Mouse (Mus musculus) inflammation-experienced regulatory T-cells, adult 6 months (primary cell): ENCODE data around the gene Acer2. TPM values are rescaled to one million over a fixed set of nuclear protein-coding genes. Genes with fewer than 3 reads are reported as not detected.
"Not testable (repeated sequence)": the region's sequence is repeated elsewhere in the genome, so short reads cannot be mapped to it uniquely, and the experiment has no call there.

Experiments used
- ATAC-seq: one replicate; pipeline ENCODE4 v1.8.0; 2017
- polyA plus RNA-seq, 3 experiments: library from polyadenylated mRNA; unstranded; fragments of 100-300 nt; shearing (Covaris generic); gene quantifications; one replicate each; pipeline ENCODE4 v1.2.1; 2017

Gene Acer2
- 1 to 10 TPM; 1.6 to 8.1 (median 6.5) TPM for polyA plus RNA-seq

GRCm38 (mm10) chr4:86874146-86874847 is at the start of gene Acer2:
Gene Acer2, plus strand, starts transcription at chr4:86874396.
- peak; percentile 90 for ATAC-seq

GRCm38 (mm10) chr4:86825143-86825542 is 49.1 kb upstream of the Acer2 start:
- ATAC-seq: no peak

- no peak for ATAC-seq
Observed at GRCm38 (mm10) chr4:86831896-86832295, 42.3 kb upstream of the Acer2 start.

GRCm38 (mm10) chr4:86841141-86841540 is 33.1 kb upstream of the Acer2 start:
- ATAC-seq: not testable (repeated sequence)

- ATAC-seq: no peak
Observed at GRCm38 (mm10) chr4:86845384-86845783, 28.8 kb upstream of the Acer2 start.

GRCm38 (mm10) chr4:86847246-86847645 is 26.9 kb upstream of the Acer2 start:
- ATAC-seq: no peak

- no peak for ATAC-seq
Observed at GRCm38 (mm10) chr4:86851331-86851730, 22.9 kb upstream of the Acer2 start.

GRCm38 (mm10) chr4:86852018-86852417 is 22.2 kb upstream of the Acer2 start:
- ATAC-seq: no peak

GRCm38 (mm10) chr4:86852813-86853590 is 21.2 kb upstream of the Acer2 start:
- ATAC-seq: no peak

GRCm38 (mm10) chr4:86856304-86857112 is 17.7 kb upstream of the Acer2 start:
- ATAC-seq: peak; percentile 7

- peak; percentile 97 for ATAC-seq
Observed at GRCm38 (mm10) chr4:86857113-86858069, 16.8 kb upstream of the Acer2 start, which contains the start of gene Rps6. Gene Rps6, minus strand, starts transcription at chr4:86857412.

- no peak for ATAC-seq
Observed at GRCm38 (mm10) chr4:86858070-86858440, 16.1 kb upstream of the Acer2 start.

- no peak for ATAC-seq
Observed at GRCm38 (mm10) chr4:86864087-86864486, 10.1 kb upstream of the Acer2 start.

GRCm38 (mm10) chr4:86871988-86872387 is 2.2 kb upstream of the Acer2 start:
- ATAC-seq: no peak

- ATAC-seq: no peak
Observed at GRCm38 (mm10) chr4:86873072-86873471, 1.1 kb upstream of the Acer2 start.

GRCm38 (mm10) chr4:86879477-86879876 is 5.3 kb downstream of the Acer2 start:
- no peak for ATAC-seq

GRCm38 (mm10) chr4:86881178-86881577 is 7.0 kb downstream of the Acer2 start:
- no peak for ATAC-seq

- ATAC-seq: no peak
Observed at GRCm38 (mm10) chr4:86882413-86882812, 8.2 kb downstream of the Acer2 start.

GRCm38 (mm10) chr4:86884945-86885344 is 10.7 kb downstream of the Acer2 start:
- peak; percentile 46 for ATAC-seq

- peak; percentile 63 for ATAC-seq
Observed at GRCm38 (mm10) chr4:86885790-86886159, 11.6 kb downstream of the Acer2 start.

- ATAC-seq: peak; percentile 87
Observed at GRCm38 (mm10) chr4:86886160-86886878, 12.1 kb downstream of the Acer2 start.
